Mouse (Mus musculus) cerebellum, adult 8-10 months (tissue): ENCODE measurements around the gene 1700019N19Rik.

ENCODE experiments used
- DNase-seq: peaks from one replicate; pipeline ENCODE4 v3.0.0; 2022

The 1700019N19Rik gene

DNA sequence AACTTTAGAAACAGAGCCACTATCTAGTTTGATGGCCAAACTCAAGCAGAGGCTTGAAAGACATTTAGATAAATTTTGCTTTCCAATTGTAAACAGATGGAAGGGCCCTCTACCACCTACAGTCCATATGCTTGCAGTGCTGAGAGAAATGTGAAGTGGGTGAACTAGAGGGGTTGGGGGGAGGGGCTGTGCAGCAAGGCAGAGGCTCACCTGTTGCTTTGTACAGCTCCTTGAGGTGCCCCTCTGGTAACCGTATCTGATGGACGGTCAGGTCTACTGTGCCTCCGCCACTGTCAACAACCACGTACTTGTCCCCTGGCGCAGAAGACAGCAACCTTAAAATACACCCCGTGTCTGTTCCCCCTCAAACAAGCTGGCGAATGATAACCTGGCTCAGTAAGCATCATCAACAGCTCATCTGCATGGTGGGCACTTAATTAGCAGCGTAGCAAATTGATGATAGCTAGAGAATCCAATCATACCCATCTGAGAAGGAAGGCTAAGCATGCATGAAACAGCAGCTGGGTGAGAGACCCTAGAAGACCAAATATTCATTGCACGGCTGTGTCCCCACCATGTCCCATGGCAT is 11.0 kb upstream of the 1700019N19Rik start:
- no peak for DNase-seq

DNA sequence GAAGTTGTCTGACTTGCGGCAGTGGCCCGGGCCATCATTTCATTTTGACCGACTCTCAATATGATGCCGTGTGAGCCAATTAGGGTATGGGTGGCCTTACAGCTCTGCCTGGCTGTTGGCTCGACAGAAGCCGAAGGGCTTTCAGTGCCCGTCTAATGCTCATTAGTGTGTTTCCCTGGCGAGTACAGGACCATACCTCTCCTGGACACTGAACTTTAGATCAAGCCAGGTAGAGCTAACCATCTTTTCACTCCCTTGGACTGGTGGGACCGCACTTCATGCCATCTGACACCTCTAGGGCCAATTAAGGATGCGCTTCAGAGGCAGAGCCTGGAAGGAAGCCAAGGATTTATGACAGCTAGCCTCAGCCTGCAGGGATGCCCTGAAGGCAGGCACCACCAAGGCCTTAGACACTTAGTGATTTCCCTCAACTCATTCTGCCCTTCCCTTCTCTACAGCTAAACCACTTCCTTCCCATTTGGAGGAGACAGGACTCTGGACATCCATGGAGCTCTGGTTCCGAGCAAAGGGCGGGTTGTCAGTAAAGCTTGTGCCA is 931 bp upstream of the 1700019N19Rik start:
- DNase-seq: no peak

DNA sequence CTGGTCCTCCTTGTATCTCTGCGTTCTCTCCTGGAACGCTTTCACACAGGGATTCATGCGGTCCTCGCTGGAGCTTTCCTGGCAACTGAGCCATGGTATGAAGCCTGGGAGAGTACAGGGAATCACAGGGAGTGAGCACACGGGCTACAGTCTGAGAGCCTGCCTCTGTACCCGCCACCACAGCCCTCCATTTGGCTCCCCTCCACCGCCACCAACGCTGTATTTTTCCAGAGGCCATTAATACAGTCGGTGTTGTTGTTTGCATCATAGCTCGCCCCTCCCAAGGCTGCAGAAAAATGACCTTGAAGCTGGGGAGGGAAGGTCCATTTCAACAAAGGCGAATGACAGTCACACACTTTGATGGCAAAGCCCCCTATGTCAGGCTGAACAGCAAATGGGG is 5.1 kb downstream of the 1700019N19Rik start:
- DNase-seq: no peak

DNA sequence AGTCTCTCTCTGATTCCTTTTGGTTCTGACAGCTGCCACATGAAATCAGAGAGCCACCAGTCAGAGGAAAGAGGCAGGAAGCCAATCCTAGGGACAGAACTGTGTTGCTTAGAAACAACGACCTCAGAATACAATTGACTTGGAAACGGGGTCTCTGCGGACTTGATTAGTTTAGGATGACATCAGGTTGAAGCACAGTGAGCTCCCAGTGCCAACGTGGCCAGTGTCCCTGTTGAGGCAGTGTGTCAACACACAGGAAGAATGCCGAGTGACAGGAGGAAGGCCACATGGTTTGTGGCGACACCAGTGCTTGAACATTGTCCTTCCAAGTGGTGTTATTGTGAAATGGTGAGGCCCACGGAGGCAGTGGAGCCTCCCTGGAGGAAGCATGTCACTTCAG is 10.3 kb downstream of the 1700019N19Rik start:
- no peak for DNase-seq

DNA sequence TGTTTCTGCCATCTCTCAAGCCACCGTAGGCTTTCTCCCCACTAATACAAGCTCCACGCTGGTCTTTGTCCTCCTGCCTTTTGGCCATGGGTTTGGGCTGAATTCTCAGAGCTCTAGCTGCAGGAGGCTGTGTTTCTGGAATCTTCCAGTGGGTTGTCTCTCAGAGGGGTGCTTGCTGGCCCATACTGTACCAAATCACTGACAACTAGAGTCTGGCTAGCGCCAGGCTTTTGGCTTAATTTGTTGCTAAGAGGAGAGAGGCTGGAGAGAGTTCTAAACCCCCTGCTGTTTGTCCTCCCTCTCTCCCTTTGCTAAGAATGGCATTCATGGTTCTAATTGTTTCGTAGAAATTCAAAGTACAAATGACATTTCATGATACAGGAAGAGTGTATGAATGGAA is 12.7 kb downstream of the 1700019N19Rik start:
- no peak for DNase-seq

DNA sequence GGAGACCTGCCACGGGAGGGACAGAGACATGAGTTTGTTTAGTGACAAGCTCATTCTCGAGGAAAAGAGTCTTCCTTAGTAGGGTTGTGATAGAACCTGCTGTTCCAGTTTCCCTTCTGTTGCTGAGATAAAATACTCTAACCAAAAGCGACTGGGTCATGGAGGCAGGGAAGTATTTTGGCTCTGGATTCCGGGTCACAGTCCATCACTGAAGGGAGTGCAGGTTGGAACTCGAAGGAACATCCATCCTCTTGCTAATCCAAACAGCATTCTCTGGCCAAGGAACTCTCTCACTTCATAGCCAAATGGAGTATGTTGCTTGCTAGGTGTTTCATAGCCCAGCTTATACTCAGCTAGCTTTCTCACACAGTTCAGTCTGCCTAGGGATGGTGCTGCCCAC is 17.8 kb downstream of the 1700019N19Rik start:
- no peak for DNase-seq

DNA sequence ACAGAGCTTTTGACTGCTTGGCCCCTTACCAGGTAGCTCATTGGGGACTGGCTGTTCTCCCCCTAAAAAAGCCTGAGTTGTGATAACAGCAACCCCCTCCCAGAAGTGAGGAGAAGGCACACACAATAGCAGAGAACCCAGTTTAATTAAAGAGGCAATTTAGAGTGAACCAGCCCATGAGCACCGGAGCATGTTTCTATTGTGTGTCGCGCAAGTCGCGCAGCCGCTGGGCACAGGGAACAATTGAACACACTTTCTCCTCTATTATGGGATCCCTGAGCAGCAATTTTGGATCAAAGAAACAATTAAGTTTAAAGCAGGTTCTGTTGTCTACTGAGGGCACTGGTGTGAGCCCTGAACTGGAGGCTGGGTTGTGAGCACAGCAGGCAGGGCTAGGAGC is 26.9 kb downstream of the 1700019N19Rik start:
- DNase-seq: no peak

DNA sequence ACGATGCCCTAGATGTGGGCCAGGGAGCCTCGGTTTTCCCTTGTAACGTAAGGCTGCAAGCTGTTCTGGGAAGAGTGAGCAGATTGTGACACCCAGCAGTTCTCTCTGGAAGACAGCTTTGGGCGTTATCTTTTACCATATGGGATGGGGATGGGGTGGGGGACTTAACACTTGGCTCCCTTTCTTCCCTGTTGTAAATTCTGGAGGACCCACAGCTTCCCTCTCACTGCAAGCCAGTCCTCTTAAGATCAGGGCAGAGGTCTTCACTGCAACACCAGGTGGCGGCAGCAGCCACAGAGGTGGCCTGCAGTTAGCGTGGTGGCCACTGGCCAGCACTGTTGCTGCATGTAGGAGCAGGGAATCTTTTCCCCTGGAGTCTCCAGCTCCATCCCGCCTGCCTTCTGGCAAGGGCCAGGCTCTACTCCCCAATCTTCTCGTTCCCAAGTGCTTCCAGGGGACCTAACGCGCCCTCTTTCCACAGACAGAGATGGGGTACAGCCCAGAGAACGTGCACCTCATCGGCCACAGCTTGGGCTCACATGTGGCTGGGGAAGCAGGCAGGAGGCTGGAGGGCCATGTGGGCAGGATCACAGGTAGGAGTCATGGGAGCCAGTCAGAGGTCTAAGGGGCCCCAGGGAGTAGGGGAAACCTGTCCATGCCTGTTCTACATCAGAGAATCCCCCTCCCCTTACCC is 31.3 kb downstream of the 1700019N19Rik start:
- peak; percentile 13 for DNase-seq

DNA sequence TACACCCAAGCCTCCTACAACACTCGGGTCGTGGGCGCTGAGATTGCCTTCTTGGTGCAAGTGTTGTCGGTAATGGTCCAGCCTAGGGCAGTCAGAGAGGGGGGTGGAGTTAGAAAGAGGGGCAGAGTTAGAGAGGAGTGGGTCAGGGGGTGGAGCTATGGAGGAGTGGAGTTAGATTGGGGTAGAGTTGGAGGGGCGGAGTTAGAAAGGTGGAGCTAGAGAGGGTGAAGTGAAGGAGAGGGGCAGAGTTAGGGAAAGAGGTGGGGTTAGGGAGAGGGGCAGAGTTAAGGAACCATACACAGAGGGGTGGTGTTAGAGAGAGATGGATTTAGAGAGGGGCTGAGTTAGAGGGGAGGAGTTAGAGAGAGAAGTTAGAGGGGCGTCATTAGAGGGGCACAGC is 31.9 kb downstream of the 1700019N19Rik start:
- DNase-seq: no peak

DNA sequence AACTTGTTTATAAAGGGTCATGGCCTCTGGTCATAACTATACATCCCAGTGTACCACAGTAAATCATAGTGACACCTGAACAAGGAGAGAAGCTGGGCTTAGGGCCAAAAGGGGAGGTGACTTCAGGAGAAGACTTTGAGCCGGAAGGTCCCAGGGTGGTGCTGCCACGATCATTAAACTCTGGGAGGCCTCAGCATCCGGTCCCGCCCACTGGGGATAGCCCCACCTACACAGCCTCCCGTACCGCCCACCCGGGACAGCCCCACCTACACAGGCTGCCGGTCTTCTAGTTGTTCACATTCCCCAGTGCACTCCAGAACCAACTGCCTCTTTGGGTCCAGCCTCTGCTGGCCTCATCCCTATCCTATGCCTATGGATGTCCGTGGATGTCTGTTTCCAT is 34.8 kb downstream of the 1700019N19Rik start, which contains the start of gene Pnliprp2:
TSS of gene Pnliprp2 (plus strand) at position 297 of the 400 bp plus-strand sequence.
- DNase-seq: no peak

DNA sequence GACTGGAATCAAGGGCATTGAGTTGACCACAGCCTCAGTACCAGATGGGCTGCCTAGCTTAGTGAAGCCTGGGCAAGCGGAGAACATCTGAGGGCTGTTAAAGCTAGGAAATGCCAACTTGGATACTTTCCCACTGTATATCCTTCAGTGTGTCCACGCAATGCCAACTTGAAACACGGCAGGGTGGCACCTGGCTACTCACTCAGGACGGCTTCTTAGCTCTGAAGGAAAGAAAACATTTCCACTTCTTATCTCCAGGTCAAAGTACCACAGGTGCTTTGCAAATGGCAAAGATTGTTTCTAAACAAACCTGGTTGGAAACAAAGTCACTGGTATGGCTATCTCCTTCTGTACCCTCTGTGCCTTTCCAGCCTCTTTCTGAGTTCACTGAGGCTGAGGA is 35.4 kb downstream of the 1700019N19Rik start:
- no peak for DNase-seq

DNA sequence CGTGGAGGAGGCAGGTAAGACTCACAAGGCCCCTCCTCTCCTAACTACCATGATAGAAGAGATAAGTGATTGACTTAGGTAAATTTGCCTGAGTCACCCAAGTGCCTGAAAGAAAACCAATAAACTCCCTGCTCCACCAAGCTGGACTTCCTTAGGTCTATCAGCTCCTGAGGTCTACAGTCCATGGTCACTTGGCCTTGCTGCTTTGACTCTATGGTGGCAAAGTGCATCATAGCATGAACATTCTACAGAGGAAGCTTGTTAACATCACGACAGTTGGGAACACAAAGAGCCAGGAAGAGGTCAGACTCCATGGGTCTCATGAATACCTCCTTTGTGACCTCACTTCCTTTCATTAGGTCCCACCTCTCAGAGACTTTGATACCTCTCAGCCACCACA is 42.8 kb downstream of the 1700019N19Rik start:
- no peak for DNase-seq

DNA sequence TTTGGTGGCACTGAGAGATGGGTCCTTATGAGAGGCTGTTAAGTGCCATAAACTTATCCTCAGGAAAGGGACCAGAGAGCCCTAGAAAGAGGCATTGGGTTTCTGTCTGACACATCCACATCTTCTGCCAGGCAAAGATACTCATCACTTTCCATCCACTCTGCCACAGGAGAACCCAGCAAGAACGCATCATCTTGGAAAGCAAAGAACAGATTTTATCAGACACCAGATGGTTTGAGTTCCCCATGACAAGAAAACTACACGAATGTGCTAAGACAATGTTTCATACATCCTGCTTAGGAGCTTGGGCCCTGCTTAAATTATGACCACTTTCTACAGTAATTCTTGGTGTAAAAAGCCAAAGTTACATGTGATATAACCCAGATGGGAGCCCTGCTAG is 43.4 kb downstream of the 1700019N19Rik start:
- DNase-seq: no peak

DNA sequence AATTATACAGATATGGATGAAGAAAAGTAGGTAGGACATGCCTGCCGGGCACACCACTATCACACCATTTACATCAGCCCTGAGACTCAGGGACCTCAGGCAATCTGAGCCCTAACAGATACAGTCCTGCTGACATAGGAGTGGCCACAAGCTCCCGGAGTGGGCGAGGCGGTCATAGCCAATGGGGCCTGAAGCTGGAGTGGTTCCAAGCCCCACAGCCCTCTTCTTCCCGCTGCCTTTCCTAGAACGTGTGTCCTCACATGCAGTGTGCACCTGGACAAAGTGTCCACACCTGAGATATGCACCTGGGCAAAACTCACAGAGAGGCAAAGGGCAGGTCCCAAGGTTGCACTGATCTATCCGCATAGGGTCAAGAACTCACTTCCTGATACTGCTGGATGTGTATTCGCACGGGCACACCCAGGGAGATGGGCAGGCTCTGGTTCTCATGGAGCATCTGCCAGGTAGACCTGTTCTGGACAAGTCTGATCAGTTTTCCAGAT is 46.7 kb downstream of the 1700019N19Rik start:
- no peak for DNase-seq

DNA sequence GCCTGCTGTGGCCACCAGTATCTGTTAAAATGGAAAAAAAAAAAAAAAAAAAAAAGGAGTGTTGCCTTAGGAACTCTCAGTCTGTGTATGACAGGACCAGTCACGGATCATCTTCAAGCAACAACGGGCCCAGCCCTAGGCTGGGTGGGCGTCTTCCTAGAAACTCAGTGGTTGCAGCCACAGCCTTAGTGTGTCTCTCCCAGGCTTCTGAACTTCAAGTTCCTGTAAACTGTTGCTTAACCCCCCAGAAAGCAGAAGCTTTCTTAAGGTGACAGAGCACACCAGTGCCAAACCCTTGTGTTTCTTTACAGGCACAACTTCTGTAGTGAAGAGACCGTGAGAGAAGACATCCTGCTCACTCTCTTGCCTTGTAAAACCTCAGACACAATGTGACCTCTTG is 50.5 kb downstream of the 1700019N19Rik start:
- DNase-seq: no peak

DNA sequence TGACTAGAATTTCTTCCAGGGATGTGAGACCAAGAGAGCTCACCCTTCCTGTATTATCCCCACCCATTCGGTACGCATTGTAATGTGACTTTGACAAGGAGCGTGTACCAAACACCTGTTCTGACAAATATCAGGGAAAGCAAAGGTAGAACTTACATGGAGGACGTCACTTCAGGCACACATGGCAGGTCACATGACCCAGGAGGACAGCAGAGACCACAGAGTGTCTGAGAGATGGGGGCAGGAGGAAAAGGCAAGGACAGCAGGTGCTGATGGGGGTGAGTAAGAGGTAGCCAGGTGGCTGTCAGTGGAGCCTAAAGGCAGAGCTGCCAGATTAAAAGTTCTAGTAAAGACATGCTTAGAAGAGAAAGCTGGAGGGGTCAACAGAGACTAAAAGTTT is 51.5 kb downstream of the 1700019N19Rik start:
- no peak for DNase-seq

DNA sequence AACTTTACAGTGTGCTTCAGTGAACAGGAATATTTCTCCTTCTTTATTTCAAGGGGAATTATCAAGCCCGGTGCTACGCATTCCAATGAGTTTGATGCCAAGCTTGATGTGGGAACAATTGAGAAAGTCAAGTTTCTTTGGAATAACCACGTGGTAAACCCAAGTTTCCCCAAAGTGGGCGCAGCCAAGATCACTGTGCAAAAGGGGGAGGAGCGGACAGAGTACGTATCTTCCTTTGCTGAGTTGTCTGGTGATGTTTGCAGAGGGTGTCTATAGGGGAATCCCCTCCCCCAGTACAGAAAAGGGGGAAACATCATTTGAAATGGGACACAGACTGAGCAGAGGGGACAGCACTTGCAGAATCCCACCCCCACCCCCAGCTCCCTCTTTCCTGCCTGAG is 53.2 kb downstream of the 1700019N19Rik start:
- no peak for DNase-seq

DNA sequence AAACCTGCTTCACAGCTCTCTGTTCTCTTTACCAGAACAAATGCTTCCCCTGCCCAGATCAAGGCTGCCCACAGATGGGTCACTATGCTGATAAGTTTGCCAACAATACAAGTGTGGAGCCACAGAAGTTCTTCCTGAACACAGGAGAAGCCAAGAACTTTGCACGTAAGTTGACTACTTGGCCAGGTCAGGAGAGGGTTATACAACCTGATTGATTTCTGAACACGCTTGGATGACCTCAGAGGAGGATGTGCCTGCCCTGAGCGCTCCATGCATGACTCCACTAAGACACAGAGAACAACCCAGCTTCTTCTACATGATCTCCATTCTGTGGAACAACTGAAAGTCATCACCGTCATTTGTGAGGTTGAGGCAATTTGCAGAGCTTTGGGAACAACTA is 56.1 kb downstream of the 1700019N19Rik start:
- no peak for DNase-seq
